Mouse (Mus musculus) heart, embryonic 15.5 days (tissue): Measurements from ENCODE around the gene Il1f6. TPM values are rescaled to one million over a fixed set of nuclear protein-coding genes. Genes with fewer than 3 reads are reported as not detected.
"Not testable (repeated sequence)": the region's sequence is repeated elsewhere in the genome, so short reads cannot be mapped to it uniquely, and the experiment has no call there.

Experiments
- ATAC-seq: fragments of 200-750 bp; cut with Nextera tagmentation; replicated peaks from 2 replicates; pipeline ENCODE4 v1.8.0; 2017; ENCODE audit warnings: low read depth, moderate TSS enrichment; ENCODE audit not compliant: insufficient number of reproducible peaks, insufficient read depth, low FRiP score
- H3K27ac ChIP-seq: fragments of 300-500 bp; sonication (generic); 2 replicates; pipeline ENCODE4 v1.5.1; 2015; ENCODE audit warnings: mild to moderate bottlenecking, inconsistent platforms
- H3K27me3 ChIP-seq: fragments of 300-500 bp; sonication (generic); 2 replicates; pipeline ENCODE4 v1.6.1; 2015; ENCODE audit warnings: inconsistent platforms
- H3K36me3 ChIP-seq: fragments of 300-500 bp; sonication (generic); 2 replicates; pipeline ENCODE4 v1.6.1; 2015; ENCODE audit warnings: mild to moderate bottlenecking, inconsistent platforms
- H3K4me1 ChIP-seq: fragments of 300-500 bp; sonication (generic); replicated peaks from 2 replicates; pipeline ENCODE4 v1.6.1; 2015; ENCODE audit warnings: inconsistent platforms
- H3K4me2 ChIP-seq: fragments of 300-500 bp; sonication (generic); 2 replicates; pipeline ENCODE4 v1.6.1; 2015; ENCODE audit warnings: inconsistent platforms, mild to moderate bottlenecking, moderate library complexity
- H3K4me3 ChIP-seq: fragments of 300-500 bp; sonication (generic); 2 replicates; pipeline ENCODE4 v1.5.1; 2015; ENCODE audit warnings: mild to moderate bottlenecking, inconsistent platforms
- H3K9ac ChIP-seq: fragments of 300-500 bp; sonication (generic); 2 replicates; pipeline ENCODE4 v1.6.1; 2015; ENCODE audit warnings: mild to moderate bottlenecking, inconsistent platforms
- H3K9me3 ChIP-seq: fragments of 300-500 bp; sonication (generic); replicated peaks from 2 replicates; pipeline ENCODE4 v1.6.1; 2016; ENCODE audit warnings: inconsistent platforms
- WGBS: fragments of 180-500 bp; shearing (Covaris S2); methylation state at CpG from one replicate; pipeline ENCODE4 v1.1.7; 2015; ENCODE audit warnings: mixed read lengths; 5-methylcytosine and 5-hydroxymethylcytosine counted together
- polyA plus RNA-seq: library from polyadenylated mRNA; unstranded; fragments of >200 nt; fragmentation: Nextera tagmentation; extraction: Ambion mirVana; gene quantifications from 2 replicates; pipeline ENCODE4 v1.2.1, GENCODE M21; 2015

Il1f6 gene
- polyA plus RNA-seq = not detected in 2 replicates

GRCm38 (mm10) chr2:24215118-24215517 lies at the start of gene Il1f6:
Il1f6 (plus strand) TSS chr2:24215418.
- Histone ChIP-seq H3K9ac (no peak within 1 kb of the TSS), H3K4me3 (no peak within 1 kb of the TSS), H3K4me2 (no peak within 1 kb of the TSS), H3K9me3 (no peaks in the 10 kb centered on the region), H3K4me1 (no peaks in the 10 kb centered on the region), H3K27ac (no peak within 1 kb of the TSS), H3K27me3 (no peaks in the 10 kb centered on the region), H3K36me3 (no peaks in the 10 kb centered on the region)
- no peak for ATAC-seq
- WGBS = 69% methylated on average over 2 of the region's 2 CpGs

GRCm38 (mm10) chr2:24181683-24182331 lies 33.4 kb upstream of the Il1f6 start:
- H3K9ac ChIP-seq, H3K4me1 ChIP-seq, H3K36me3 ChIP-seq, H3K9me3 ChIP-seq, H3K27ac ChIP-seq, H3K27me3 ChIP-seq, H3K4me3 ChIP-seq, ATAC-seq: not testable (repeated sequence)
- WGBS = 16% methylated on average over 14 of the region's 14 CpGs
- peak overlapping the region; percentile 42 for H3K4me2 ChIP-seq

GRCm38 (mm10) chr2:24182423-24183147 lies 32.6 kb upstream of the Il1f6 start:
- H3K4me3 ChIP-seq, H3K27ac ChIP-seq, H3K9ac ChIP-seq, ATAC-seq, H3K9me3 ChIP-seq, H3K27me3 ChIP-seq, H3K36me3 ChIP-seq, H3K4me1 ChIP-seq: not testable (repeated sequence)
- WGBS = 50% methylated on average over 13 of the region's 13 CpGs
- H3K4me2 ChIP-seq = peak overlapping the region; percentile 42

GRCm38 (mm10) chr2:24184092-24184491 lies 31.1 kb upstream of the Il1f6 start:
- not testable (repeated sequence) for ATAC-seq, H3K4me3 ChIP-seq, H3K27ac ChIP-seq, H3K9ac ChIP-seq, H3K36me3 ChIP-seq, H3K9me3 ChIP-seq, H3K27me3 ChIP-seq, H3K4me2 ChIP-seq, H3K4me1 ChIP-seq

DNA sequence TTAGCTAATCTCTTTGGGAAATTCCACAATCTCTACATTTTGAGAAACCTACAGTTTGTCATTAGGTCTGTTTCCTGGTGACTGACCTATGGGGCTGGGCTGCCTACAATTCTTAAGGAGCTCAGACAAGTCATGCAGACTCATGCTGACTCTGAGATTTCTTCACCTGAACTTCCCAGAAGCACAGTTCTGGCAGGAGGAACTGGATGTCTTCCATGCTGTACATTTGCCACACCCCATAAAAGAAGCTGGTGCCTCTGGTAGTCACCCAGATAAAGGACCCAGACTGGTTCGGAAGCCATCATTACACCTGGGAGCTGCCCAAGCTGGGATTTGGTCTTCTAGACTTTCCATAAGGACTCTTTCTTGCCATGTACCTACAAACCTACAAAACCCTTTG lies 29.0 kb upstream of the Il1f6 start, which contains the start of gene Il1f9:
TSS of gene Il1f9 (plus strand) at position 301 of the 400 bp plus-strand sequence.
- ATAC-seq = no peak
- no peak within 1 kb of the TSS for H3K4me2 ChIP-seq

DNA sequence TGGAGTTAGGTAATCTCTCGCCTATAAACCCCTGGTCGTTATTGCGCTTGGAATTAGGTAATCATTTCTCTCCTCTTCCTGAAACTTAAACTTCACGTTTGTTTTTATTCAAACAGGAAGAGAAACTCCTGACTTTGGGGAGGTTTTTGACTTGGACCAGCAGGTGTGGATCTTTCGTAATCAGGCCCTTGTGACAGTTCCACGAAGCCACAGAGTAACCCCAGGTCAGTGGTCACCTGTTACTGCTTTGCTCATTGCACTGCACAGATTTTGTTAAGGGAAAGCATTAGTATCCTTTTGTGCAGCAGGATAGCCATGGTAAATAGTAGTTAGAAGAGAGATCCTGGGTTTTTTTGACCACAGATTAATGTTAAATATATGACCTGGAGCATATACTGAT lies 27.6 kb upstream of the Il1f6 start:
- WGBS = 67% methylated on average over 6 of the region's 6 CpGs
- Histone ChIP-seq H3K9me3 (no peaks in the 10 kb centered on the region), H3K27ac (no peak overlapping the region), H3K9ac (no peak overlapping the region), H3K27me3 (no peaks in the 10 kb centered on the region), H3K4me1 (no peaks in the 10 kb centered on the region), H3K4me3 (no peak overlapping the region), H3K4me2 (no peak overlapping the region), H3K36me3 (no peaks in the 10 kb centered on the region)
- ATAC-seq = no peak

More for the DNA sequence above, 29.0 kb upstream of the Il1f6 start, which contains the start of gene Il1f9:
- Histone ChIP-seq H3K4me3 (no peak within 1 kb of the TSS), H3K27ac (no peak within 1 kb of the TSS), H3K36me3 (no peaks in the 10 kb centered on the region), H3K9ac (no peak within 1 kb of the TSS), H3K9me3 (no peaks in the 10 kb centered on the region), H3K27me3 (no peaks in the 10 kb centered on the region), H3K4me1 (no peaks in the 10 kb centered on the region)
- whole genome bisulfite sequencing = 89% methylated on average over 1 of the region's 1 CpGs

DNA sequence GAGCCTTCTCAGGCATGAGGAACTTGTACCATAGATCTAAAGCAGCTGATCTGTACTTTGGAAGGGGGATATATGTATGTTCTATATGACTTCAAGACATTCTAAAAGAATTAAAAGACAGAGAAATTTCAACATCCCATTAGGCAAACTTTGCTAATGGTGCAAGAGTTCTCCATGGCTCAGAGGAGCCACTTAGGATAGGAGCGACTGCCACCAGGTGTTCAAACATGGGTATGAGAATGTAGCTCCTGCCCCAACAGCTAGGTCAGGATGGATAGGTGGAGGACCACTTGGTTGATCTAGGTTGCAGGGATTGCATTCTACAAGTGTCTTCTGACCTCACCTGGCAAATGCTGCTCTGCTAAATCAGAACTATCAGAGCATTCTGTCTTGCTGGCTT lies 27.0 kb upstream of the Il1f6 start:
- Histone ChIP-seq H3K9ac (no peak overlapping the region), H3K9me3 (no peaks in the 10 kb centered on the region), H3K4me3 (no peak overlapping the region), H3K36me3 (no peaks in the 10 kb centered on the region), H3K27ac (no peak overlapping the region), H3K4me1 (no peaks in the 10 kb centered on the region), H3K4me2 (no peak overlapping the region), H3K27me3 (no peaks in the 10 kb centered on the region)
- no peak for ATAC-seq
- WGBS = 56% methylated on average over 1 of the region's 1 CpGs

DNA sequence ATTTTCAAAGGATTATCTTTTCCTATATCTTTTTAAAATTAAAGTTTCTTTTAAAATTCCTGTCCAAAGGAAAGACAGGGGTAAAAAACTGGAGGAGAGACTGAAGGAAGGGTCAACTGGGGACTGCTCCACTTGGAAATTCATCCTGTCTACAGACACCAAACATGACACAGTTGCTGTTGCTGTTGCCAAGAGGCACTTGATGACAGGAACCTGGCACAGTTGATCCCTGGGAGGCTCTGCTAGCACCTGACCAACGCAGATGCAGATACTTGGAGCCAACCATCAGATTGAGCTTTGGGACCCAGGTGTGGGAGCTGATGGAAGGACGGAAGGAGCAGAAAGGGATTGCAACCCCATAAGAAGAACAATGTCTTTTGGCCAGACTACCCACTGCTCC lies 12.0 kb downstream of the Il1f6 start:
- no peaks in the 10 kb centered on the region for H3K36me3 ChIP-seq
- no peak overlapping the region for H3K4me3 ChIP-seq
- ATAC-seq = no peak
- no peak overlapping the region for H3K27ac ChIP-seq
- no peaks in the 10 kb centered on the region for H3K27me3 ChIP-seq
- H3K4me1 ChIP-seq = no peaks in the 10 kb centered on the region
- H3K4me2 ChIP-seq = no peak overlapping the region
- H3K9me3 ChIP-seq = no peaks in the 10 kb centered on the region; the same call in 1 of the 2 replicates
- no peak overlapping the region for H3K9ac ChIP-seq
- 62% methylated on average over 2 of the region's 2 CpGs for WGBS

- 70% methylated on average over 1 of the region's 1 CpGs for WGBS
- H3K27me3 ChIP-seq = no peaks in the 10 kb centered on the region
- ATAC-seq = no peak
- H3K4me2 ChIP-seq = no peak overlapping the region
- no peak overlapping the region for H3K9ac ChIP-seq
- no peak overlapping the region for H3K4me3 ChIP-seq
- no peaks in the 10 kb centered on the region for H3K4me1 ChIP-seq
- H3K9me3 ChIP-seq = no peaks in the 10 kb centered on the region
- H3K27ac ChIP-seq = no peak overlapping the region
- H3K36me3 ChIP-seq = no peaks in the 10 kb centered on the region
These were observed 52.3 kb downstream of the Il1f6 start for GRCm38 (mm10) chr2:24267503-24267902.

GRCm38 (mm10) chr2:24273619-24274018 lies 58.4 kb downstream of the Il1f6 start:
- WGBS = 80% methylated on average over 2 of the region's 2 CpGs
- H3K27ac ChIP-seq = no peak overlapping the region
- H3K27me3 ChIP-seq = no peaks in the 10 kb centered on the region
- no peaks in the 10 kb centered on the region for H3K36me3 ChIP-seq
- H3K4me3 ChIP-seq = no peak overlapping the region
- H3K9ac ChIP-seq = no peak overlapping the region
- H3K4me1 ChIP-seq = no peaks in the 10 kb centered on the region
- ATAC-seq = no peak
- H3K9me3 ChIP-seq = no peaks in the 10 kb centered on the region
- no peak overlapping the region for H3K4me2 ChIP-seq

- Histone ChIP-seq H3K4me1 (no peaks in the 10 kb centered on the region), H3K9ac (no peak overlapping the region), H3K27ac (no peak overlapping the region), H3K9me3 (no peaks in the 10 kb centered on the region), H3K4me2 (no peak overlapping the region), H3K4me3 (no peak overlapping the region), H3K36me3 (no peaks in the 10 kb centered on the region), H3K27me3 (no peaks in the 10 kb centered on the region)
- 35% methylated on average over 1 of the region's 1 CpGs for WGBS
- no peak for ATAC-seq
These were observed 59.9 kb downstream of the Il1f6 start for GRCm38 (mm10) chr2:24275146-24275545.
